Mouse (Mus musculus) splenic B cell, adult 2 months (primary cell): ENCODE measurements around the gene Vmn2r23.
"Not testable (repeated sequence)": the region's sequence is repeated elsewhere in the genome, so short reads cannot be mapped to it uniquely, and the experiment has no call there.

Experiments used
- DNase-seq: peaks from one replicate; pipeline ENCODE4 v3.0.0-alpha.2; 2011; ENCODE audit warnings: low read depth, low spot score
- H3K27me3 ChIP-seq: 2 replicates; pipeline ENCODE4 v1.6.1; 2012; ENCODE audit warnings: mild to moderate bottlenecking, low read length, moderate library complexity, mixed read lengths; ENCODE audit not compliant: control insufficient read depth, poor library complexity, insufficient read depth, severe bottlenecking
- H3K36me3 ChIP-seq: 2 replicates; pipeline ENCODE4 v1.6.1; 2012; ENCODE audit warnings: mild to moderate bottlenecking, low read length, moderate library complexity, mixed read lengths; ENCODE audit not compliant: control insufficient read depth, poor library complexity, insufficient read depth, severe bottlenecking

Vmn2r23 gene

GRCm38 (mm10) chr6:123702370-123702769 is at the start of gene Vmn2r23:
Gene Vmn2r23 (plus strand): TSS chr6:123702670.
- no peaks in the 10 kb centered on the region for H3K27me3 ChIP-seq
- no peaks in the 10 kb centered on the region for H3K36me3 ChIP-seq

DNA sequence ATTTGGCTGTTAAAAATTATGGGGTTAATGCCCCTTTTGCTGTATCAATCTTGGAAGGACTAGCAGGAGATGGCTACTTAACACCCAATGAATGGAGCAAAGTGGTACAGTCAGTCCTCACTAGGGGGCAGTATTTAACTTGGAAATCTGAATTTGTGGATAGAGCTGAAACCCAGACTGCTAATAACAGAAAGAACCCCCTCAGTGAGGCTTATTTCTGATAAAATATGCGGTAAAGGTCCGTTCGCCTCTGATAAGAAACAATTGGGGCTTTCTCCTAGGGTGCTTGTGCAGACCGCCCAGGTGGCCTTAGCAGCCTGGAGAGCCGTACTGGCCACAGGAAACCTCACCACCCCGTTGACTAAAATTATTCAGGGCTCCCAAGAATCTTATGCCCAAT is 45.4 kb upstream of the Vmn2r23 start:
- H3K27me3 ChIP-seq = no peaks in the 10 kb centered on the region
- H3K36me3 ChIP-seq = no peaks in the 10 kb centered on the region
- DNase-seq = peak; percentile 9

More at GRCm38 (mm10) chr6:123702370-123702769, at the start of gene Vmn2r23:
- DNase-seq = no peak

- not testable (repeated sequence) for H3K27me3 ChIP-seq, DNase-seq, H3K36me3 ChIP-seq
Measured at GRCm38 (mm10) chr6:123696639-123697038, 5.8 kb upstream of the Vmn2r23 start.

DNA sequence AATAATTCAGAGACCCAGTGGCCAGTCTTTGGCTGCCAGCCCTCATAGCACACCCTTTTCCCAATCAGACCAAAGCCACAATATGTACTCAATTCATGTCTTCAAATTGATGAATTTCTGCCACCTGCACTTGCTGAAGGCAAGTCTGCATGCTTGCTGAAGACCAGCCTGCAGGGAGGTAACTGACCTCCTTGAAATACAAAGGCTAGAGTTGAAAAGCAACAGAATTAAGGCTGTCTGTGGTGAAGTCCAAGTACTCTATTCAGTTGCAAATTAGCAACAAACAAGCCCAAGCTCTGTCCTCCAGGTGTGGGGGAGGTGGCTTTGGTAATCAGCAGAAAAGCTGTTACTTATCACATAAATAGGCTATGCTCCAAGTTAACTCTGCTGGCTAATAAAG is 5.3 kb upstream of the Vmn2r23 start:
- Histone ChIP-seq H3K36me3 (no peaks in the 10 kb centered on the region), H3K27me3 (no peaks in the 10 kb centered on the region)
- DNase-seq = no peak

- DNase-seq = no peak
- Histone ChIP-seq H3K36me3 (no peaks in the 10 kb centered on the region), H3K27me3 (no peaks in the 10 kb centered on the region)
Measured at GRCm38 (mm10) chr6:123770031-123770430, 67.6 kb downstream of the Vmn2r23 start.

GRCm38 (mm10) chr6:123778579-123778978 is 76.1 kb downstream of the Vmn2r23 start, which contains the start of gene Vmn2r24:
Gene Vmn2r24 (plus strand): TSS chr6:123778879.
- DNase-seq = no peak
- Histone ChIP-seq H3K27me3 (no peaks in the 10 kb centered on the region), H3K36me3 (no peaks in the 10 kb centered on the region)

GRCm38 (mm10) chr6:123784857-123785256 is 82.4 kb downstream of the Vmn2r23 start:
- no peaks in the 10 kb centered on the region for H3K36me3 ChIP-seq
- no peaks in the 10 kb centered on the region for H3K27me3 ChIP-seq
- DNase-seq = no peak

DNA sequence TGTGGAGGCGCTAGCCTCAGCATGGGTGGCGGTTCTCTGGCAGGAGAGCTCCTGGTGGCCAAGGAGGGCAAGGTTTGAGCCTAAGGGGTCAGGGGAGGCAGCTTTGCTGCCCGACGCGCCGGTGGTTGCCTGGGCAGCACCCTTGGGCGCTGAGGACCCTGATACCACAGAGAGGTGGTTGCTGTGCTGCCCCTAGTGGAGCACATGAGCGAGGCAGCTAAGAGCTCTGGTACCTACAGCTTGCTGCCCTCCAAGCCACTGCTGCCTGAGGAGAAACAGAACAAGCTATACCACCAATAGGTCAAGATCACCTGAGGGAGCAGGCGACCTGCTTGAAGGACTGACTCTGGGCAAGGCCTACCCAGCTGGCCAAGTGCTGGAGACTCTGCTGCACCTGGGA is 91.3 kb downstream of the Vmn2r23 start:
- no peaks in the 10 kb centered on the region for H3K27me3 ChIP-seq
- no peaks in the 10 kb centered on the region for H3K36me3 ChIP-seq
- DNase-seq = no peak
